Mouse (Mus musculus): ENCODE measurements around the gene Zbtb39. TPM values are rescaled to one million over a fixed set of nuclear protein-coding genes. Genes with fewer than 3 reads are reported as not detected.

The Zbtb39 gene
- total and polyA plus RNA-seq, 2 experiments: 4.1 to 5.9 TPM

GRCm38 (mm10) chr10:127730285-127730932, 8.9 kb upstream of the Zbtb39 start:
- no peaks in the 10 kb centered on the region for H3K36me3 ChIP-seq (ENCODE audit: control insufficient read depth, insufficient read depth, low read length)
- 85% methylated on average over 11 of the region's 11 CpGs for WGBS
- no peak for TF ChIP-seq POLR2A (IDR thresholded peaks at IDR 0.05; ENCODE audit: extremely low read depth, insufficient read depth, low read length)
- TF ChIP-seq CTCF (IDR thresholded peaks at IDR 0.05; ENCODE audit: low read depth, low read length): no peak
- no peaks in the 10 kb centered on the region for H3K4me1 ChIP-seq (ENCODE audit: control insufficient read depth, insufficient read depth, low read length)
- H3K4me3 ChIP-seq (ENCODE audit: insufficient read depth, low read depth, low read length): no peak overlapping the region
- 0 out of 2 replicates have a peak, but pooled peaks cover 2% of the 10 kb centered on the region for H3K27me3 ChIP-seq (ENCODE audit: control insufficient read depth, insufficient read depth, low read length)
- no peak for DNase-seq (ENCODE audit: extremely low read depth, low read depth, low spot score)
- no peak overlapping the region for H3K9ac ChIP-seq (ENCODE audit: low read depth, low read length)
- no peaks in the 10 kb centered on the region for H3K79me2 ChIP-seq (ENCODE audit: control insufficient read depth, insufficient read depth, low read length)
- no peak overlapping the region for H3K27ac ChIP-seq (replicated peaks; ENCODE audit: insufficient read depth, low read depth, low read length)

DNA sequence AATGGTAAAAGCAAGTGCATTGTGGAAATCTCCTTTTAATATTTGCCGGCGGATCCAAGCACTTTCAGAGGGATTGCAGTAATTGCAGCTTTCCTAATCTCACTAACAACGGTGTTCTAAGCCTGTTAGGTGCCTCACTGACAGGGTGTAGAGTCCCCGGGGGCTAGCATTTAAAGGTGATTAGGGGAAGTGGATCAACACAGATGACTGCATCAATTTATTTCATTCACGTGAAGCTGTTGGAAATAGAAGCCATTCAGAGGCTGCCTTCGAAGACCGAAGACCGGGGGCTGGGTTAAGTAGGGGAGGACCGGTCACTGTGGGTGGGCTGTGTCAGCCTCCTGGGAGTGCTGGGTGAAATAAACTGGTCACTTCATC, 8.4 kb upstream of the Zbtb39 start:
- no peak overlapping the region for H3K9ac ChIP-seq (ENCODE audit: low read depth, low read length)
- H3K36me3 ChIP-seq (ENCODE audit: control insufficient read depth, insufficient read depth, low read length): no peaks in the 10 kb centered on the region
- TF ChIP-seq POLR2A (IDR thresholded peaks at IDR 0.05; ENCODE audit: extremely low read depth, insufficient read depth, low read length) (no peak), CTCF (IDR thresholded peaks at IDR 0.05; ENCODE audit: low read depth, low read length) (no peak)
- WGBS: 75% methylated on average over 9 of the region's 9 CpGs
- 0 out of 2 replicates have a peak, but pooled peaks cover under 1% of the 10 kb centered on the region for H3K27me3 ChIP-seq (ENCODE audit: control insufficient read depth, insufficient read depth, low read length)
- H3K79me2 ChIP-seq (ENCODE audit: control insufficient read depth, insufficient read depth, low read length): no peaks in the 10 kb centered on the region
- no peak overlapping the region for H3K27ac ChIP-seq (replicated peaks; ENCODE audit: insufficient read depth, low read depth, low read length)
- no peaks in the 10 kb centered on the region for H3K4me1 ChIP-seq (ENCODE audit: control insufficient read depth, insufficient read depth, low read length)
- no peak overlapping the region for H3K4me3 ChIP-seq (ENCODE audit: insufficient read depth, low read depth, low read length)
- no peak for DNase-seq (ENCODE audit: extremely low read depth, low read depth, low spot score)

- Histone ChIP-seq H3K4me1 (ENCODE audit: control insufficient read depth, insufficient read depth, low read length) (0 out of 2 replicates have a peak, but pooled peaks cover 1% of the 10 kb centered on the region), H3K4me3 (ENCODE audit: insufficient read depth, low read depth, low read length) (no peak overlapping the region), H3K9ac (ENCODE audit: low read depth, low read length) (no peak overlapping the region), H3K79me2 (ENCODE audit: control insufficient read depth, insufficient read depth, low read length) (no peaks in the 10 kb centered on the region), H3K36me3 (ENCODE audit: control insufficient read depth, insufficient read depth, low read length) (no peaks in the 10 kb centered on the region), H3K27me3 (ENCODE audit: control insufficient read depth, insufficient read depth, low read length) (no peaks in the 10 kb centered on the region), H3K27ac (replicated peaks; ENCODE audit: insufficient read depth, low read depth, low read length) (no peak overlapping the region)
- TF ChIP-seq POLR2A (IDR thresholded peaks at IDR 0.05; ENCODE audit: extremely low read depth, insufficient read depth, low read length) (no peak), CTCF (IDR thresholded peaks at IDR 0.05; ENCODE audit: low read depth, low read length) (no peak)
- 20% methylated on average over 5 of the region's 5 CpGs for WGBS
- DNase-seq (ENCODE audit: extremely low read depth, low read depth, low spot score): no peak
Measured at GRCm38 (mm10) chr10:127731397-127731796, 7.9 kb upstream of the Zbtb39 start.

DNA sequence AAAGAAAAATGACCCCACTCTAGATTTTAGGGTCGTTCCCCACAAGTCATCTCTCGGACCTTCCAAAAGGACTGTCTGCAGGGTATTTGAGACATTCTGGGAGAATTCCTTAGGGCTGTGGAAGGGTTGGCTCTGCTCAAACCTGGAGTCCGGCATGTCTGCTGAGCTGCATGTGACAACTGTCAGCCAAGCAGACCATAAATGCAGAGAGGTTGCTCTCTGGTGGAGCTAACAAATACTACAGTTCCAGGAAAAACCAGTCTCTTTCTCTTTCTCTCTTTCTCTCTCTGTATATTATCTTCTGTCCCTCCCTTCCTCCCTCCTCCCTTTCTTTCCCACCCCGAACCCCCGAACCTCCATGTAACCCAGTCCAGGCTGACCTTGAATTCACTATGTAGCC, 4.9 kb upstream of the Zbtb39 start:
- Histone ChIP-seq H3K9ac (ENCODE audit: low read depth, low read length) (no peak overlapping the region), H3K79me2 (ENCODE audit: control insufficient read depth, insufficient read depth, low read length) (no peaks in the 10 kb centered on the region), H3K4me1 (ENCODE audit: control insufficient read depth, insufficient read depth, low read length) (peaks cover 15% of the 10 kb centered on the region), H3K27me3 (ENCODE audit: control insufficient read depth, insufficient read depth, low read length) (no peaks in the 10 kb centered on the region), H3K4me3 (ENCODE audit: insufficient read depth, low read depth, low read length) (no peak overlapping the region), H3K27ac (replicated peaks; ENCODE audit: insufficient read depth, low read depth, low read length) (no peak overlapping the region), H3K36me3 (ENCODE audit: control insufficient read depth, insufficient read depth, low read length) (no peaks in the 10 kb centered on the region)
- TF ChIP-seq CTCF (IDR thresholded peaks at IDR 0.05; ENCODE audit: low read depth, low read length) (peak; percentile 68), POLR2A (IDR thresholded peaks at IDR 0.05; ENCODE audit: extremely low read depth, insufficient read depth, low read length) (no peak)
- 28% methylated on average over 5 of the region's 5 CpGs for WGBS
- DNase-seq (ENCODE audit: extremely low read depth, low read depth, low spot score): peak; percentile 47

GRCm38 (mm10) chr10:127736266-127736665, 3.1 kb upstream of the Zbtb39 start:
- H3K27ac ChIP-seq (replicated peaks; ENCODE audit: insufficient read depth, low read depth, low read length): peak overlapping the region; percentile 22
- TF ChIP-seq CTCF (IDR thresholded peaks at IDR 0.05; ENCODE audit: low read depth, low read length): no peak
- TF ChIP-seq POLR2A (IDR thresholded peaks at IDR 0.05; ENCODE audit: extremely low read depth, insufficient read depth, low read length): no peak

DNA sequence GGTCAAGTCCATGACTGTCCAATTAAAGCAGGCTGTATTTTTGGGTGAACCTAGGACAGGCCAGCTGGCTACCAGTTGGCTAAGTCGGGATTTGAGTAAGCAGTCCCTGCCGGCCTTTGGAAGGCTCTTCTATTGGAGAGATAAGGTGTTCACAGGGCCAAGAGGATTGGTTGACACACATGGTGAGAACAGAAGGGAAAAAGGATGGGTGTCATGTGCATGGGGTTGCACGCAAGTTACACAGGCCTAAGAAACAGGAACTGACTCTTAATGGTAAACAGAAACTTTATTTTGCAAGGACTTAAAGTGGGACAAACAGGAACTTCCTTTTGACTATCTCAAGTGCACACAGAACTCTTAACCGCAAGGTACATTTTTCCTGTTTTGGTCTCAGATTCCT, 2.4 kb upstream of the Zbtb39 start:
- Histone ChIP-seq H3K4me3 (ENCODE audit: insufficient read depth, low read depth, low read length) (no peak overlapping the region), H3K79me2 (ENCODE audit: control insufficient read depth, insufficient read depth, low read length) (peaks cover 14% of the 10 kb centered on the region), H3K4me1 (ENCODE audit: control insufficient read depth, insufficient read depth, low read length) (peaks cover 18% of the 10 kb centered on the region), H3K27me3 (ENCODE audit: control insufficient read depth, insufficient read depth, low read length) (no peaks in the 10 kb centered on the region), H3K9ac (ENCODE audit: low read depth, low read length) (no peak overlapping the region), H3K27ac (replicated peaks; ENCODE audit: insufficient read depth, low read depth, low read length) (peak overlapping the region; percentile 67), H3K36me3 (ENCODE audit: control insufficient read depth, insufficient read depth, low read length) (peaks cover 5% of the 10 kb centered on the region; the same call in 1 of the 2 replicates)
- TF ChIP-seq CTCF (IDR thresholded peaks at IDR 0.05; ENCODE audit: low read depth, low read length) (no peak), POLR2A (IDR thresholded peaks at IDR 0.05; ENCODE audit: extremely low read depth, insufficient read depth, low read length) (no peak)
- DNase-seq (ENCODE audit: extremely low read depth, low read depth, low spot score): peak; percentile 91
- 15% methylated on average over 4 of the region's 4 CpGs for whole genome bisulfite sequencing

More at GRCm38 (mm10) chr10:127736266-127736665, 3.1 kb upstream of the Zbtb39 start:
- peaks cover 8% of the 10 kb centered on the region for H3K79me2 ChIP-seq (ENCODE audit: control insufficient read depth, insufficient read depth, low read length)
- peaks cover 15% of the 10 kb centered on the region for H3K4me1 ChIP-seq (ENCODE audit: control insufficient read depth, insufficient read depth, low read length)
- H3K36me3 ChIP-seq (ENCODE audit: control insufficient read depth, insufficient read depth, low read length): no peaks in the 10 kb centered on the region
- H3K4me3 ChIP-seq (ENCODE audit: insufficient read depth, low read depth, low read length): no peak overlapping the region
- no peak for DNase-seq (ENCODE audit: extremely low read depth, low read depth, low spot score)
- 75% methylated on average over 2 of the region's 2 CpGs for WGBS
- no peaks in the 10 kb centered on the region for H3K27me3 ChIP-seq (ENCODE audit: control insufficient read depth, insufficient read depth, low read length)
- no peak overlapping the region for H3K9ac ChIP-seq (ENCODE audit: low read depth, low read length)

Data from liver, adult 2 months (tissue).